Mouse (Mus musculus) hindbrain, embryonic 12.5 days (tissue): ENCODE data around the gene Il1rn. TPM values are rescaled to one million over a fixed set of nuclear protein-coding genes. Genes with fewer than 3 reads are reported as not detected.

Source experiments
- ATAC-seq: fragments of 200-750 bp; cut with Nextera tagmentation; 2 replicates; pipeline ENCODE4 v1.8.0; 2017; ENCODE audit warnings: moderate TSS enrichment; ENCODE audit not compliant: low FRiP score
- H3K27ac ChIP-seq: fragments of 300-500 bp; sonication (generic); 2 replicates; pipeline ENCODE4 v1.5.1; 2016; ENCODE audit warnings: mild to moderate bottlenecking
- H3K27me3 ChIP-seq: fragments of 300-500 bp; sonication (generic); 2 replicates; pipeline ENCODE4 v1.6.1; 2016; ENCODE audit warnings: mild to moderate bottlenecking
- H3K36me3 ChIP-seq: fragments of 300-500 bp; sonication (generic); 2 replicates; pipeline ENCODE4 v1.6.1; 2016; ENCODE audit warnings: mild to moderate bottlenecking
- H3K4me1 ChIP-seq: fragments of 300-500 bp; sonication (generic); 2 replicates; pipeline ENCODE4 v1.6.1; 2016
- H3K4me2 ChIP-seq: fragments of 300-500 bp; sonication (generic); replicated peaks from 2 replicates; pipeline ENCODE4 v1.6.1; 2016; ENCODE audit warnings: mild to moderate bottlenecking
- H3K4me3 ChIP-seq: fragments of 300-500 bp; sonication (generic); 2 replicates; pipeline ENCODE4 v1.5.1; 2016; ENCODE audit warnings: mild to moderate bottlenecking
- H3K9ac ChIP-seq: fragments of 300-500 bp; sonication (generic); 2 replicates; pipeline ENCODE4 v1.6.1; 2016; ENCODE audit warnings: mild to moderate bottlenecking, moderate library complexity
- H3K9me3 ChIP-seq: fragments of 300-500 bp; sonication (generic); replicated peaks from 2 replicates; pipeline ENCODE4 v1.6.1; 2016; ENCODE audit warnings: mild to moderate bottlenecking
- WGBS: fragments of 180-500 bp; shearing (Covaris S2); methylation state at CpG from one replicate; pipeline ENCODE4 v1.1.7; 2016; 5-methylcytosine and 5-hydroxymethylcytosine counted together
- polyA plus RNA-seq: library from polyadenylated mRNA; unstranded; fragments of >200 nt; fragmentation: Nextera tagmentation; extraction: Ambion mirVana; gene quantifications from 2 replicates; pipeline ENCODE4 v1.2.1, GENCODE M21; 2016

The Il1rn gene
- polyA plus RNA-seq, 1 experiment from 2014 or later: not detected

DNA sequence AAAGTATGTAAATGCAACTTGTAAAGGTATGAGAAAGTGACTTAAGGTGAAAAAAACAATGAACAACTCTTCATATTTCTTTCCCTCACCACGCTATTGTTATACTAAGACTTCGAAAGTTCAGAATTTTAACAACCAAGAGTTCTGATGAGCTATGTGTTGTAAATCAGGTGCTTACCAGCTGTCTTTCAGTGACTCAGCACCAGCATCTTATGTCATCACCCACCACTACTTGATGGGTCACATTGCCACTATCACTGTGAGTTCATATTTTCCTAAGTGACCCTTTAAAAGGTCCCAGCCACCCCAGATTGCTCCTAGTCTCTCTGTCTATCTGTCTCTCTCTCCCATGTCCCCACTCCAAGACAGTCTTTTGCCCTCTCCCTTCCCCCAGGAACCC, 16.4 kb downstream of the Il1rn start:
- 94% methylated on average over 2 of the region's 2 CpGs for WGBS
- H3K4me3 ChIP-seq: no peak overlapping the region

DNA sequence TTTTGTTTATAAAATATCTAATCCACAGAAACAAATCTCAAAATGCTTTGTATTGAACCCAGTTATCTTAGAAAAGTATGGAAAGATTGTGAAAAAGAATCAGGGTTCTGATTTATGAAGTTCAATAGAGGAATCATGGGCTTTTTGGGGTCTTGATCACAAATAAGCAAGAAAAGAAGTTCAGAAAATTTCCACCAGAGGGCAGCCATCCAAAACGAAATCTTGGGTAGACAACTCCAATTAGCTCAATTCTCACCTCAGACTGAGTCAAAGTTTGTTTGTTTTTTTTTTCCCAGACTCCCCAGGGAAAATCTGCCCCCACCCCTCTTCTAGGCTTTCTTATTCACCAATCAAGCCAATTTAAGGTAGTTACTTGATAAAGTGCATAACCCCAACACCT, 21.0 kb downstream of the Il1rn start:
- WGBS: 24% methylated on average over 1 of the region's 1 CpGs
- no peak overlapping the region for H3K27ac ChIP-seq
- no peaks in the 10 kb centered on the region for H3K36me3 ChIP-seq
- H3K9ac ChIP-seq: no peak overlapping the region
- H3K4me3 ChIP-seq: no peak overlapping the region
- ATAC-seq: no peak
- no peaks in the 10 kb centered on the region for H3K9me3 ChIP-seq
- no peaks in the 10 kb centered on the region for H3K27me3 ChIP-seq
- H3K4me2 ChIP-seq: no peak overlapping the region
- H3K4me1 ChIP-seq: no peaks in the 10 kb centered on the region

More for the DNA sequence above, 16.4 kb downstream of the Il1rn start:
- no peaks in the 10 kb centered on the region for H3K36me3 ChIP-seq
- H3K4me2 ChIP-seq: no peak overlapping the region
- no peaks in the 10 kb centered on the region for H3K4me1 ChIP-seq
- H3K27me3 ChIP-seq: no peaks in the 10 kb centered on the region
- ATAC-seq: no peak
- H3K9ac ChIP-seq: no peak overlapping the region
- H3K9me3 ChIP-seq: no peaks in the 10 kb centered on the region
- no peak overlapping the region for H3K27ac ChIP-seq

DNA sequence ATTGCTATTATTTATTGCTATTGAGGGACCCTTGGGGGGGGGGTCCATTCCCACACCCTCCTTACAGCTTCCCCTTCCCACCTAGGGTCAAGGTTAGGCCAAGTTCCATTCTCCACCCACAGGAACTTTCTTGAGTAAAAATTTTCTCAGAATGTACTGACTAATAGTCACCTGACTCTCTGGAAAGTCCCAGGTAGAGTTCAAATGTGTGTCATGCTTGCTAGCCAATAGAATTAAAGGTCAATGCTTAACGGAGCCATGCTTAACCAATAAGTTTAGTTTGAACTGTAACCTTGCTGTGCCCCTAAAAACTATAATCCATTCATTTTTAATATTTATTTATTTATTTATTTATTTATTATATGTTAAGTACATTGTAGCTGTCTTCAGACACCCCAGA, 22.7 kb downstream of the Il1rn start:
- H3K27me3 ChIP-seq: no peaks in the 10 kb centered on the region
- ATAC-seq: no peak
- H3K4me2 ChIP-seq: no peak overlapping the region
- H3K4me1 ChIP-seq: no peaks in the 10 kb centered on the region
- H3K9ac ChIP-seq: no peak overlapping the region
- no peaks in the 10 kb centered on the region for H3K9me3 ChIP-seq
- WGBS: 95% methylated on average over 1 of the region's 1 CpGs
- H3K36me3 ChIP-seq: no peaks in the 10 kb centered on the region
- no peak overlapping the region for H3K4me3 ChIP-seq
- H3K27ac ChIP-seq: no peak overlapping the region

DNA sequence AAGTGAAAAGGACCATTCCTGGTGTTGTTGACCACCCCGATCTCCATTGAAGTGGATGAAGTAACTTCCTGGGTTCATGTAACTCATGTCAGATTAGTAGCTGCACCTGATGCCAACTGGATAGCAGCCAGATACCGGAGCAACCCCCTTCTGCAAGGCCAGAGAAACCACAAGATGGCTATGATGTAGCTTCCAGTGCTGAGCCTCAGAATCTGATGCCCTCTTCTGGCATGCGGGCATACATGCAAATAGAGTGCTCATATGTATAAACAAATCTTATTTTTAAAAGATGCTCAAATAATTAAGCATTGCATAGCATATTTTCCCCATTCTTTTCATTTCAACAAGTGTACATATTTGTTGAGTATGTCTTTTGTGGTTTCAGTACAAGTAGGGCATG, 27.2 kb downstream of the Il1rn start:
- H3K4me3 ChIP-seq: no peak overlapping the region

DNA sequence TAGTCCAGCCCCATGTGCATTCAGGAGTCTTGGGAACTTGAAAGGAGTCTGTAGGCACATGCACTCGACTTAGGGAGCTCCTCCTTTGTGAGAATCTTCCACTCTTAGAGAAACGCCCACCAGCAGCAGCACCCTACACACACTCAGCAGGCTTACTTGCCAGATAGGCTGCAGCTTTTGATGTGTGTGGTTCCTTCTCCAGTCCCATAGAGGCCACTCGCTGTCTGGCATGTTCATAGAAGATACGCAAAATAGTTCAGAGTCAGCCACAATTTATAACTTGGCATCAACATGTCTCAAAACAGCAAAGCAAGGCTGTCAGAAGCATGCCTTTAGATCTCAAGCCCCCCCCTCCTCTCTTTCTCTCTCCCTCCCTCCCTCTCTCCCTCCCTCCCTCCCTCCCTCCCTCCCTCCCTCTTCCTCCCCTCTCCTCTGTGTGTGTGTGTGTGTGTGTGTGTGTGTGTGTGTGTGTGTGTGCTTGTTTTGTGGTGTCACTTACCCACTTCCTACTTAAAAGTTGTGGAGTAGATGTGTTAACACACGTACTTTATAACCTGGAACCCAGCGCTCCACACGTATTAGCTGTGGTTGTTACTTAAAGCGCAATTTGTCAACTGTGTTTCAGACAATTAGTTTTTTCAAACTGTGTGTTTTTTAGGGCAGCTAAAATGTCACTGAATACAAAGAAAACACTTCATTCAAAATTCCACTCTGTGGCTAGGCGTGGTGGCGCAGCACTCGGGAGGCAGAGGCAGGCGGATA, 29.7 kb downstream of the Il1rn start:
- Histone ChIP-seq H3K27ac (no peak overlapping the region), H3K9ac (no peak overlapping the region)
- WGBS: 78% methylated on average over 12 of the region's 12 CpGs

More for the DNA sequence above, 27.2 kb downstream of the Il1rn start:
- Histone ChIP-seq H3K4me2 (no peak overlapping the region), H3K9ac (no peak overlapping the region), H3K4me1 (peaks cover 4% of the 10 kb centered on the region), H3K9me3 (no peaks in the 10 kb centered on the region), H3K27me3 (peaks cover 15% of the 10 kb centered on the region), H3K36me3 (no peaks in the 10 kb centered on the region), H3K27ac (no peak overlapping the region)
- 82% methylated on average over 3 of the region's 3 CpGs for WGBS
- ATAC-seq: no peak

DNA sequence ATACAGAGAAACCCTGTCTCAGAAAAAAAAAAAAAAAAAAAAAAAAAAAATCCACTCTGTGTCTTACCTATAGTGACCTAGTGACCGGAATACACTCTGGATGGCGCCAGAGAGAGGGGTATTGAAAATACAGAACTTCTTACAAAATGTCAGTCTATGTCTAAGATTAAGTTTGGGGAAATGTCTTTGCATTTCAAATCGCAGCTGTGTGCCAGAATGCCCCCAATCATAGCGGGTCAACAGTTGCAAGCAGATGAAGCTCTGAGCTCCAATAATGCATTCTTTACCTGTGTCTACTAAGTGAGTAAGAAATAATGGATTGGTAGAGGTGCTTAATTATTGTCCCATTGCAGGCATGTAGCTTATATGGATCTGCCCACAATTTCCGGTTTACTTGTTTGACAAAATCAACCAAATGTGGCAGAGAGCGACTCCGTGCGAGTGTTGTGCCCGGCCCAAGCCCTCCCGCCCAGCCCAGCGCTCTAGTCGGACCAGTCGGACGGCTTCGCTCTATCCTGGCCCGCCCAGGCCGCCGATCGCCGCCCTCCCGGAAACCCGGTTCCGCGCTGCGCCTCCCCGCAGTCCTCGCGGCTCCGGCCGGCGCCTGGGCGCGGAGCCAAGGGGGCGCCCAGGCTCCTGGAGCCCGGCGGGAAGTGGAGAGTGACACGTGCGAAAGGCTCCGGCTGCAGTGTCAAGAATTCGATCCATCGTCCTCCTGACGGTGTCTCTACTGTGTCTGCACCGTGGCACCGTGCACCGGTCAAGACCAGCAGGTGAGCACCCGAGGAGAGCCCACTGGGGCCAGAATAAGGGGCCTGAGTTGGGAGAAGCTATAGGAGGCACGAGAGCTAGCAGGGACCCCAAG, 30.6 kb downstream of the Il1rn start, which contains the start of gene Psd4:
Gene Psd4, plus strand, starts transcription at position 551 of the 865 bp plus-strand sequence.
- peaks cover 4% of the 10 kb centered on the region for H3K4me1 ChIP-seq
- 4% methylated on average over 47 of the region's 47 CpGs for WGBS
- peak within 1 kb of the TSS; percentile 79 for H3K4me2 ChIP-seq
- H3K27me3 ChIP-seq: peaks cover 15% of the 10 kb centered on the region
- H3K9ac ChIP-seq: peak within 1 kb of the TSS; percentile 49
- H3K9me3 ChIP-seq: no peaks in the 10 kb centered on the region
- no peaks in the 10 kb centered on the region for H3K36me3 ChIP-seq
- H3K27ac ChIP-seq: no peak within 1 kb of the TSS
- peak within 1 kb of the TSS; percentile 43 for H3K4me3 ChIP-seq
- ATAC-seq: peak; percentile 86

More for the DNA sequence above, 29.7 kb downstream of the Il1rn start:
- no peaks in the 10 kb centered on the region for H3K9me3 ChIP-seq
- ATAC-seq: no peak
- H3K4me2 ChIP-seq: no peak overlapping the region
- peaks cover 4% of the 10 kb centered on the region for H3K4me1 ChIP-seq
- no peak overlapping the region for H3K4me3 ChIP-seq
- peaks cover 15% of the 10 kb centered on the region for H3K27me3 ChIP-seq
- no peaks in the 10 kb centered on the region for H3K36me3 ChIP-seq

DNA sequence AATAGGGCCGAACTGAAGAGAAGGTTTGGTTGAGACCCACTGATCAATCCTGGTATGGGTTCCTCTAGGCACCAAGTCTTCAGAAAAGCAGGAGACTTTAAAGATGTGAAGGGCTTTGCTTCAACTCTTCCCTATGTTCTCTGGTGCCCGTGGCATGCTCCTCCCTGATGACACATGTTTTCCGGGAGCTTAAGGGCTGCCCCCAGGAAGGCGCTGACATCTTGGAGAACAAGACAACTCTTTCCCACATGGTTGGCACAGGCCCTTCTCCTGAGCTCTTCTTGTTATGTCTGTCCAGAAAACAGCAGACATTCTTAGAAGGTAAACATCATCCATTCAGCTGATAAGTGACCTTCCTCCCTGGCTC, 31.2 kb downstream of the Il1rn start:
- ATAC-seq: peak; percentile 16; the same call in 1 of the 2 replicates
- peak overlapping the region; percentile 79 for H3K4me2 ChIP-seq
- H3K9me3 ChIP-seq: no peaks in the 10 kb centered on the region
- H3K36me3 ChIP-seq: no peaks in the 10 kb centered on the region
- WGBS: 72% methylated on average over 4 of the region's 4 CpGs
- peaks cover 15% of the 10 kb centered on the region for H3K27me3 ChIP-seq
- peak overlapping the region; percentile 43; the same call in 1 of the 2 replicates for H3K4me3 ChIP-seq
- no peak overlapping the region for H3K9ac ChIP-seq
- H3K4me1 ChIP-seq: peaks cover 4% of the 10 kb centered on the region
- no peak overlapping the region for H3K27ac ChIP-seq

DNA sequence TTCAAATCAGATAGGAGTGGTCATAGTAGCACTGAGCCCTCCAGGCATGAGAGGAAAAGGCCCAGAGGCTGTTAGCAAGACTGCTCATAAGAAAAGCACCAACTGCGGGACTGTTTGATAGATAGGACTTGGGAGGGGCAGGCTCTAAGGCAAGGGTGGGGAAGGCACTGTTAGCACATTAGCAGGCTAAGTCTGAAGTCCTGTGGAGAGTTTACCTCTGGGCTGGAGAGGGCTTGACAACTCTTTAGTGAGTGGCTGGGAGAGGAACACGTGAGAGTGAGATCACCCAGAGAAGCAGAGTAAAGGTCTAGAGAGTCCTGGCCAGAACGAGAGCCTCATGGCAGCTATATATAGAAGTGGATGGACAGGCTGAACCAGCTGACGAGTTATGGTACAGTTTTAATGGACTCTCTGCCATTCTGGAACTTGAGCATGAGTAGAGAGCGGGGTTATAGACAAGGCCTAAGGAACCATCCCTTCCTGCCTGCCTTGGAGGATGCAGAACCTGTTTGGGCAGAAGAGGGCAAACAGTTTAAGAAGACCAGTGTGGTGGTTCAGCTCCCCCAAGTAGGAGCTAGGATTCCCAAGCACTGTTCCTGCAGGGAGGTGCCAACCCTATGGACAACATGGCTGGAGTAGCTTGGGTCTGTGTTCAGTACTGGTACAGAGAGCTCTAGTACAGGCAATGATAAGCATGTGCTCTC, 42.2 kb downstream of the Il1rn start:
- ATAC-seq: no peak
- no peaks in the 10 kb centered on the region for H3K4me1 ChIP-seq

DNA sequence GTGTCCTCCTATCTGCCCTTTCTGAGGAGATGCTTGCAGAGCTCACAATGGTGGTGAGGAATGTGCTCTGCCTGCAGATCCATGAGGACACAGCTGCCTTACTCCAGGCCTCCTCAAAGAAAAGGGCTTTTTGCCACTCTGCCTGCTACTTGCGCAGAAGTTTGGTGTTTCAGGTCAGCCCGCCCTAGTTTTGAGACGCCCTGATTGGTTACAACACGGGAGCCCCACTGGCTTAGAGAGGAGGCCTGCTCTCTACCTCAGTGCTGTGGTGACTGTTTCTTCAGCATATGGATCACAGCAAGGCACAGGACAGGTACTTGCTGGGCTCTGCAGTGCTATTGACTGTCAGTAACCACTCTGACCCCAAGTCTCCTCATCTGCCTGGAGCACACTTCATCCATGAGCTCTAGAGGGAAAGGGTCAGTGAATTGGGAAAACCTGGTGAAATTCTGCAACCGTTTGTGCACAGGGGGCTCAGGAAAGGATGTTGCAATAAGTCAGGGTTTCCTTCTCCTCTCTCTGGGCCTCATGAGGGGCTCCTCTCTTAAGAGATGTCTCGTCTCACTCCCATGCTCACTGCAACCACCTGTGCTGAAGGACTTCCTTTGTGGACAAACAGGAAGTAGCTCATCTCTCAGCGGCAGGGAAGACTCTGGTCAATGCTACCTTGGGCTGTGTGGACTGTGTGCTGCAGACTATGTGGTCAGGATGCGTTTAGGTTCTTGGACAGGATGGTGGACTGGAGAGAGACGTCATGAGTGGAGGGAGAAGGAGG, 46.0 kb downstream of the Il1rn start:
- Histone ChIP-seq H3K4me2 (no peak overlapping the region), H3K36me3 (no peaks in the 10 kb centered on the region), H3K9me3 (no peaks in the 10 kb centered on the region), H3K27ac (no peak overlapping the region), H3K9ac (no peak overlapping the region), H3K4me3 (no peak overlapping the region), H3K27me3 (no peaks in the 10 kb centered on the region), H3K4me1 (no peaks in the 10 kb centered on the region)
- no peak for ATAC-seq
- WGBS: 80% methylated on average over 9 of the region's 9 CpGs

More for the DNA sequence above, 42.2 kb downstream of the Il1rn start:
- Histone ChIP-seq H3K9ac (no peak overlapping the region), H3K4me2 (no peak overlapping the region), H3K9me3 (no peaks in the 10 kb centered on the region), H3K36me3 (no peaks in the 10 kb centered on the region), H3K27ac (no peak overlapping the region), H3K4me3 (no peak overlapping the region), H3K27me3 (no peaks in the 10 kb centered on the region)
- WGBS: 86% methylated on average over 5 of the region's 5 CpGs

DNA sequence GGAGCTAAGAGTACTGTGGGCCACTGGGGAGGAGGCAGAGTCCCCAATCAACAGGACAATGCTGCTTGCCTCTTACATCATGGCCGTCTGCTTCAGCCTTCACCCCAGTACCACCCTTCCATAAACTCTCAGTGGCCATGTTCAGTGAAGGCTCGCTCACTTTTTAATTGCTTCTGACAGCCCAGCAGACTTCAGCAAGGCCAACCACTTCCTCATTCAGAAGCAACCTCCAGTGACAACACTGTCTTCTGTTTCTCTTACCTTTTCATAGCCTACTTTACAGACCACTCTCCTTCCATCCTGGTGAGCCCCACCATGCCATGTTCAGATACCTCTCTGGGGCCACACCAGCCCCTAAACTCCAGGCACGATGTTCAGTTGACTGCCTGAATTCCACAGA, 47.0 kb downstream of the Il1rn start:
- 81% methylated on average over 3 of the region's 3 CpGs for WGBS
- Histone ChIP-seq H3K9me3 (no peaks in the 10 kb centered on the region), H3K27me3 (no peaks in the 10 kb centered on the region), H3K9ac (no peak overlapping the region), H3K27ac (no peak overlapping the region), H3K4me3 (no peak overlapping the region), H3K4me1 (no peaks in the 10 kb centered on the region), H3K36me3 (no peaks in the 10 kb centered on the region), H3K4me2 (no peak overlapping the region)
- ATAC-seq: no peak

DNA sequence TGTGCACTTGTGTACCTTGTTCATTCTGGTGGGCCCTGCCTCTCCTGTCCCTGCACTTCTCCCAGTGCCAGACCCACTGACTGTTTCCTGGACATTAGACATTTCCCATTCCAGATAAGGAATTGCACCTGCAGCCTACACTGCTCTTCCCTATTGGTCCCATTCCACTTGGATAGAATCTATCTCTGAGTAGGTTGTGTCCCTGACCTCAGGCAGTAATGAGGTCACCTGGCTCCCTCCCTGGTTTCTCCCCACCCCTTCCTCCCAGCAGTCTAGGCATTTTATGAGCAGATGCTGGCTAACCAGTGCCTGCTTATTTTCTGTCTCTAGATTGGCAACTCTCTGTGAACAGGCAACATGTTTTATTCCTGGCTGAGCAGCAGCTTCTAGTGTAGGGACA, 47.7 kb downstream of the Il1rn start:
- Histone ChIP-seq H3K4me1 (no peaks in the 10 kb centered on the region), H3K27me3 (no peaks in the 10 kb centered on the region), H3K9me3 (no peaks in the 10 kb centered on the region), H3K36me3 (no peaks in the 10 kb centered on the region), H3K4me3 (no peak overlapping the region), H3K9ac (no peak overlapping the region), H3K27ac (no peak overlapping the region), H3K4me2 (no peak overlapping the region)
- no peak for ATAC-seq
